Mouse (Mus musculus): ENCODE measurements around the gene Cbx6.

DNA sequence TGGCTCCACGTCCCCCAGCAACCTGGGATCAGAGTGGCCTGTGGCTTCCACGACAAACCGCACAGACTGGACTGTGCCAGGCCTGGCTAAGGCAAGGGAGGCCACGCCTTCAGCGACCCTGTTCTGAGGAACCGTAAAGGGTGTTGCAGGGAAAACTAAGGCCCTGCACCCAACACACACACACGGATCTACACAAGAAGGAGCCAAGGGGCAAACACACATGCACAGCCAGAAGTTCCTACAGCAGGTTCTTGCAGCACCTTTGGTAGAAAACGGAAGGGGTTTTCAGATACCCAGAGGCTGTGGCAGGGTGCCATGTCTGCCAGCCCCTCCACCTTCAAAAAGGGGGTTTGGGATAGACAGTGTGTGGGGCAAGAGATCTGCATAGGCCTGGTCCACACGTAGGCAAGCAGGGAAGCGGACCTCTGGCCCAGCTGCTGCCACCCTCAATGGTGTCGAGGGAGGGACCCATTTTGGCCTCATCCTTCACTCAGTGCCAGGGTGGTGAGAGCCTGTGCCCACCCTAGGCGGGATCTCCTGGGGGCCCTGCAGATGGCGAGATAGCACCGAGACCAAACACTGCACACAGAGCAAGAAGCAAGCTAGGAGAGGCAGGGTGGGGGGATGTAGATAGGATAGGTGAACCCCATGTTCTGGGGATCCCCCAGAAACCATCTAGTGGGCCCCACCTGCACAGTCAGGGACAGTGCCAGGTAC lies 7.3 kb downstream of the Cbx6 start:
- TF ChIP-seq CTCF (IDR thresholded peaks at IDR 0.05) (no peak), EP300 (IDR thresholded peaks at IDR 0.05) (no peak)

All from lung, postnatal 0 days (tissue).